Comparison of ENCODE assay signal across 11 mouse cellular contexts in the genomic region with DNA sequence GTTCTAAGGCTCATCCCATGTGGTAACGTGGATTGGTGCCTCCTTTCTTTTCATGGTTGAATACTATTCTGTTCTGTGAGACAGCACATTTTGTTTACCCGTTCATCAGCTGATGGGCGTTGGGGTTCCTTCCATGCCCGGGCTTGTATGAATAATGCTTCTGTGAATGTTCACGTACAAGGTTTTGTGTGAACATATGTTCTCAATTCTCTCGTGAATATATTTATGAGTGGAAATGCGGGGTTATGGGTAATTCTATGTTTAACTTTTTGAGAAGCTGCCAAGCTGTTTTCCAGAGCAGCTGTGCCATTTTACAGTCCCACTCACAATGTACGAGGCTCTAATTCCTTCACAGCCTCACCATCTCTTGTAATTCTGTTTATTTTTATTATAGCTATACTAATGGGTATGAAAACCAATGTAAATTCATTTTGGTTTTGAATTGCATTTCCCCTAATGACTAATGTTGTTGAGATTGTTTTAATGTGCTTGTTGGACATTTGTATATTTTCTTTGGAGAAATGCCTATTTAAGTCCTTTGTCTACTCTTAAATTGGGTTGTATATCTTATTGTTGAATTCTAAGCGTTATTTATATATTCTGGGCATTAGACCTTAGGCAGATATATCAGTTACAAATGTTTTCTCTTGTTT. TPM values are rescaled to one million over a fixed set of nuclear protein-coding genes. Genes with fewer than 3 reads are reported as not detected.
DNase-seq lines count a peak whose midpoint lies in the region; ATAC-seq lines count a peak whose summit lies in the region.
"Had no signal": no experiment of that assay in that cellular context is flagged by ENCODE, and none has a peak within 500 bp of the region (broad histone marks: within the 10 kb centered on the region; RNA-seq: fewer than 3 reads in every experiment).

No protein-coding gene starts in this region.

- H3K36me3 ChIP-seq in heart, embryonic 10.5 days, result no peaks in the 10 kb centered on the region
- H3K36me3 ChIP-seq in heart, embryonic 11.5 days (ENCODE audit: control insufficient read depth, insufficient read depth, low read length), result no peaks in the 10 kb centered on the region
- H3K36me3 ChIP-seq in lung, embryonic 15.5 days, result no peaks in the 10 kb centered on the region
- no peaks in the 10 kb centered on the region for H3K36me3 ChIP-seq in intestine, embryonic 16.5 days (ENCODE audit: control insufficient read depth, insufficient read depth, low read length)
- H3K36me3 ChIP-seq: limb, embryonic 15.5 days; midbrain, embryonic 12.5 days had no signal

- H3K27me3 ChIP-seq in heart, embryonic 10.5 days (ENCODE audit: insufficient read depth, poor library complexity, severe bottlenecking), result no peaks in the 10 kb centered on the region
- H3K27me3 ChIP-seq in heart, embryonic 11.5 days (ENCODE audit: control insufficient read depth, insufficient read depth, low read length), result no peaks in the 10 kb centered on the region
- no peaks in the 10 kb centered on the region for H3K27me3 ChIP-seq in lung, embryonic 15.5 days
- no peaks in the 10 kb centered on the region for H3K27me3 ChIP-seq in intestine, embryonic 16.5 days (replicated peaks; ENCODE audit: control insufficient read depth, insufficient read depth, low read length)
- H3K27me3 ChIP-seq: limb, embryonic 15.5 days; midbrain, embryonic 12.5 days had no signal

- H3K9ac ChIP-seq in heart, embryonic 11.5 days (ENCODE audit: low read depth, low read length), result no peak overlapping the region
- no peak overlapping the region for H3K9ac ChIP-seq in lung, embryonic 15.5 days
- H3K9ac ChIP-seq in intestine, embryonic 16.5 days (ENCODE audit: low read depth, low read length), result no peak overlapping the region
- H3K9ac ChIP-seq: limb, embryonic 15.5 days; midbrain, embryonic 12.5 days had no signal

- H3K27ac ChIP-seq in heart, embryonic 10.5 days, result 0 out of 2 replicates have a peak overlapping the region, but pooled peaks have one; percentile 36
- no peak overlapping the region for H3K27ac ChIP-seq in heart, embryonic 11.5 days (ENCODE audit: low read depth, low read length)
- peak overlapping the region; percentile 63 for H3K27ac ChIP-seq in lung, embryonic 15.5 days
- 0 out of 2 replicates have a peak overlapping the region, but pooled peaks have one; percentile 2 for H3K27ac ChIP-seq in intestine, embryonic 16.5 days (ENCODE audit: low read length)
- H3K27ac ChIP-seq: limb, embryonic 15.5 days; midbrain, embryonic 12.5 days had no signal

- WGBS in heart, embryonic 10.5 days, result 89% methylated on average over 9 of the region's 9 CpGs
- WGBS in heart, embryonic 11.5 days (ENCODE audit: insufficient replicate concordance), result 78% methylated on average over 9 of the region's 9 CpGs
- WGBS in lung, embryonic 15.5 days, result 50% methylated on average over 9 of the region's 9 CpGs
- 51% methylated on average over 9 of the region's 9 CpGs for WGBS in intestine, embryonic 16.5 days

- no peak overlapping the region for H3K4me3 ChIP-seq in heart, embryonic 10.5 days
- no peak overlapping the region for H3K4me3 ChIP-seq in heart, embryonic 11.5 days (ENCODE audit: low read depth, low read length)
- no peak overlapping the region for H3K4me3 ChIP-seq in lung, embryonic 15.5 days
- H3K4me3 ChIP-seq in intestine, embryonic 16.5 days (ENCODE audit: low read length), result no peak overlapping the region
- H3K4me3 ChIP-seq: erythroblast, embryonic 14.5 days; limb, embryonic 15.5 days; midbrain, embryonic 12.5 days had no signal

- DNase-seq in heart, embryonic 10.5 days (ENCODE audit: low spot score), result peak; percentile 42
- DNase-seq in lung, postnatal 4 days, result no peak
- DNase-seq in right cerebral cortex, postnatal 25 days, result peak; percentile 30
- DNase-seq in liver, result no peak
- no peak for DNase-seq in kidney, postnatal 10 days

- no peak for ATAC-seq in heart, embryonic 11.5 days (replicated peaks; ENCODE audit: insufficient number of reproducible peaks, low FRiP score, low TSS enrichment)
- no peak for ATAC-seq in lung, embryonic 15.5 days (ENCODE audit: borderline replicate concordance, extremely low read depth, low FRiP score, low TSS enrichment)
- ATAC-seq in intestine, embryonic 16.5 days, result no peak

- H3K9me3 ChIP-seq in heart, embryonic 10.5 days, result no peaks in the 10 kb centered on the region
- H3K9me3 ChIP-seq in heart, embryonic 11.5 days (replicated peaks; ENCODE audit: control insufficient read depth, low read length), result no peaks in the 10 kb centered on the region
- no peaks in the 10 kb centered on the region for H3K9me3 ChIP-seq in lung, embryonic 15.5 days
- H3K9me3 ChIP-seq in intestine, embryonic 16.5 days (ENCODE audit: control insufficient read depth, low read length), result no peaks in the 10 kb centered on the region
- H3K9me3 ChIP-seq: limb, embryonic 15.5 days; midbrain, embryonic 12.5 days had no signal

- peaks cover 38% of the 10 kb centered on the region for H3K4me1 ChIP-seq in heart, embryonic 10.5 days
- H3K4me1 ChIP-seq in heart, embryonic 11.5 days (ENCODE audit: control insufficient read depth, insufficient read depth, low read length), result peaks cover 21% of the 10 kb centered on the region
- peaks cover 27% of the 10 kb centered on the region for H3K4me1 ChIP-seq in lung, embryonic 15.5 days
- peaks cover 14% of the 10 kb centered on the region for H3K4me1 ChIP-seq in intestine, embryonic 16.5 days (ENCODE audit: control insufficient read depth, insufficient read depth, low read length)
- H3K4me1 ChIP-seq: limb, embryonic 15.5 days; midbrain, embryonic 12.5 days had no signal

- H3K4me2 ChIP-seq in heart, embryonic 11.5 days, result no peak overlapping the region
- no peak overlapping the region for H3K4me2 ChIP-seq in lung, embryonic 15.5 days
- H3K4me2 ChIP-seq in intestine, embryonic 16.5 days (ENCODE audit: low read depth, low read length), result no peak overlapping the region
- H3K4me2 ChIP-seq: limb, embryonic 15.5 days; midbrain, embryonic 12.5 days had no signal

RNA-seq across cellular contexts. Expression of gene Lclat1, which starts 32.4 kb away (rescaled TPM):
- 24.4 and 37.9 TPM in 2 replicates for polyA plus RNA-seq in heart, embryonic 10.5 days (2016; fragmentation: Nextera tagmentation; extraction: Ambion mirVana)
- 38.3 and 51.0 TPM in 2 replicates for polyA plus RNA-seq in heart, embryonic 11.5 days (2014; fragmentation: Nextera tagmentation; extraction: Ambion mirVana)
- polyA plus RNA-seq in lung, embryonic 15.5 days (2015; fragmentation: Nextera tagmentation; extraction: Ambion mirVana), result 12.4 and 13.4 TPM in 2 replicates
- 31.6 and 42.0 TPM in 2 replicates for polyA plus RNA-seq in intestine, embryonic 16.5 days (2015; fragmentation: Nextera tagmentation; extraction: Ambion mirVana)
- polyA plus RNA-seq: erythroblast, embryonic 14.5 days had no signal

Comparison
In these comparisons a context has a peak if more than half of its experiments do, and no peak if none do; other contexts are left out.
1. DNase-seq: peak in heart, embryonic 10.5 days (single experiment) and right cerebral cortex, postnatal 25 days (single experiment); none in lung, postnatal 4 days (0 of 2), liver (single experiment) and kidney, postnatal 10 days (single experiment).